Mouse (Mus musculus): ENCODE measurements around the gene Nkiras1.

Gene Nkiras1

DNA sequence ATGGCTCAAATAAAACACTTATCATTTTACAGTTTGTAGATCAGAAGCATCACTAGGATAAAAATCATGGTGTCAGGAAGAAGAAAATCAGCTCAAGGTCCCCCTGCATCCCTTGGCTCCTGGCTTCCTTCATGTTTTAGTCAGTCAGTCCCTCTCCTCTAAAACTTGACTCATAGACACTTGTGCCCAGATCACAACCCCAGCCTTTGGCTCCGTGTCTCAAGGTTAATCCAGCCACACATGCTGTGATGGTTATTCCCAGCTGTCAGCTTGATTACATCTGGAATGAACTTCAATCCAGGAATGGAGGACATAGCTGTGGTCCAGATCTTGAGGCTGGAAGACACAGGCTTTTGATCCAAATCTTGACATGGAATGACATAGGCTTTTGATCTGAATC is 3.6 kb downstream of the Nkiras1 start:
- DNase-seq (ENCODE audit: low spot score in 2 of 2) = no peak

DNA sequence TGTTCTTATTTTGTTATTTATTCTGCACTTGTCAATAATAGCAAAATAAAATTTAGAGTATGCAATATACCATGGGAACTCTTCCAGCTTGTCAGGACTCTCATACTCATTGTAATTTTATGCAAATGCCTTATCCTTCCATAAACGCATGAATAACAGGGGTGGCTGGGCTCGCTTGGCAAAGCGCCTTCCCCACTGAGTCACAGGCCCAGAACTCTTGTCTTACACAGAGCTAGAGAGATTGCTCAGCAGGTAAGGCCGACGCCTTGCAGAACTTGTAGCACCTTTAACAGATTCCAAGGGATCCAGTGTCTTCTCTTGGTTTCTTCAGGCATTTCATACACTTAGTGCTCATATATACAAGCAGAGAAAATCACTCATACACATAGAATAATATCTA is 9.4 kb downstream of the Nkiras1 start:
- no peak for DNase-seq (ENCODE audit: low spot score in 2 of 2)

DNA sequence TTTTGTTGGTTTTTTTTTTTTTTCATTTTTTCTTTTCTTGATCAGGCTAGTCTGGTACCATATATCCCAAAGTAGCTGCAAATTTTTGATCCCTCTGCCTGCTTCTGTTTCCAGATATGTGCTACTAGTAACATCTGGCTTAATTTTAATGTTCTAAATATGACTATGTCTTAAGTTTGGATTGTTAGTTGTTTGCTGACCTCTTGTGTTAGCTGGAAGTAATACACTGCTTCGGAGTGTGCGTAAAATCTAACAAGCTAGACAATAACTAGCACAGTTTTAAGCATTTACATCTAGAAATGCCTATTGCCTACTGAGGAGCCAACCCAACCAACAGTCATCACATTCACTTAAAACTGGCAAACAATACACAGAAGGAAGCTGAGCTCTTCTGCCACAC is 13.6 kb downstream of the Nkiras1 start:
- DNase-seq (ENCODE audit: low spot score in 2 of 2) = no peak

- DNase-seq (ENCODE audit: low spot score in 2 of 2) = no peak
Observed at GRCm38 (mm10) chr14:18285476-18285875, 14.5 kb downstream of the Nkiras1 start.

DNA sequence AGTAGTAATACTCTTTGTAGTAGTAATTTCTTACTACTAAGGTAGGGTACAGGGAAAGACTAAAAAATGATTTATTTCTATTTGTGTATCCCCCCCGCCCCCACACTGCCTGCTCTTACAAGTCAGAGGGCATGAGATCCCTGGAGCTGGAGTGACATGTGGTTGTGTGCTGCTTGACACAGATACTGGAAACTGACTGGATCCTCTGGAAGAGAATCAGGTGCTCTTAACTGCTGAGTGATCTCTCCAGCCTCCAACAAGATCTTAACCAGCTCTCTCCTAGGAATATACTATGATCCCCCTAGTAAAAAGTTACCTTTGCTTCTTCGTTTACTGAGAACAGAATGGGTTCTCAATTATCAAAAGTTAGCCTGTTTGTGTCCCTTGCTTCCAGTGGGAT is 15.5 kb downstream of the Nkiras1 start:
- DNase-seq (ENCODE audit: low spot score in 2 of 2) = no peak

DNA sequence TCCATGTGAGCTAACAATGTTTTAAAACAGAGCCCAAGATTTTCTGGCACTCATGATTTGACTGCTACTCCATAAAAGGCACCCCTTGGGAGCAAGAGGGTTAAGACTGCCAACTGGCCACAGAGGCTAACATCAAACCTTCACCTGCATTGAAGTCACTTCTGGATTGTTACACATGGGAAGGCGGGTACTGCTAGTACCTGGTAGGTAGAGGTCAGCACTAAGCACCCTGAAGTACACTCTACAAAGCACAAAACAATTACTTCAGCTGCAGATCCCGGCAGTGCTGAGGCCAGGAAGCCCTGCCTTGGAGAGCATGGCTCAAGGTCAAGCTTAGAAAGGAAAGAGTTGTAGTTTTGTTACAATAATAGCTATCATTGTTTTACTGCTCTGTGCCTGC is 16.5 kb downstream of the Nkiras1 start:
- no peak for DNase-seq (ENCODE audit: low spot score in 2 of 2)

DNA sequence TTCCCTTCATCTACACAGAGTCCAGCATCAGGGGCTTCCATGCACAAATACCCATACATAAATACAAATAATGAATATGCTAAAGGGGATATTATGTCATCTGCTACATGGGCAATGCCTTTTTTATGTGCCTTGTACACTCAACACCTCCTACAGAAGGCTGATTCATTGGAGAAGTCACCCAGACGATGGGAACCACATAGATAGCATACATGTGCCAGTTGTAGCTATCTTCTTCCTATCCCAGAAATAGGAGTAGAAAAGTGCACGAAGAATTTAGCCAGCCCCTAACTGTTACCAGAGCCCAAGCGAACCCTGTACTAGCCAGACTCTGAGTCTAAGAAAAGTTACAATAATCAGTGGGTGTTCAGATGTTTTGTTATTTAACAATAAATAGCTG is 21.2 kb downstream of the Nkiras1 start:
- no peak for DNase-seq (ENCODE audit: low spot score in 2 of 2)

GRCm38 (mm10) chr14:18292578-18292977 is 21.6 kb downstream of the Nkiras1 start:
- no peak for DNase-seq (ENCODE audit: low spot score in 2 of 2)

DNA sequence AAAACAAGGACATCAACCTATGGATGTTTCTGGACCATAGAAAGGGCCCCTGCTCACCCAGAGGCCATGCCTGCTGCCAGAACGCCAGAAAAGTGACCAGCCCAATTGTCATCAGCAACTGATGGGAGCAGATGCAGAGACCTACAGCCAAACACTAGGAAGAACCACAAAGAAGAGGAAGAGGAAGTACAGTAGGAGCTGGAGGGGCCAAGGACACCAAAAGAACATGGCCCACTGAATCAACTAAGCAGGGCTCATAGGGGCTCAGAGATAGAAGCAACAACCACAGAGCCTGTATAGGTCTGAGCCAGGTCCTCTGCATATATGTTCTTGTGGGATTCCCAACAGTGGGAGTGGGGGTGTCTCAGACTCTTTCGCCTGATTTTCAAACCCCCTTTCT is 26.5 kb downstream of the Nkiras1 start:
- DNase-seq (ENCODE audit: low spot score in 2 of 2) = no peak

DNA sequence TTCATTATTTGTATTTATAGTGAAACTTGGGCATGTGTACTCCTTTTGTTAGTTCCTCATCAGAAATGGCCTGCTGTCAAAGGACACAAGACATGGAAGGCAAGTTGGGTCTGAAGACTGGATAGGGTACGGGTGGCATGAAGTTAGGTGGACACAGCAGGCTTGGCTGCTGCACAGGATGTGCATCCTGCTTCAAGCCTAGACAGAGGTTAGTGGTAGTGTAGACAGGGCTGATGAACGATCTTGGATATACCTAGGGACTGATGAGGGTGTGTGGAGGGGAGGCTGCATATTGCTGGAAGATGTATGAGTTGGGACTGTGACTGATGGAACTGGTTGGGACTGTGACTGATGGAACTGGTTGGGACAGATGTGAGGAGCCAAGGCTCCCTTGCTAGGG is 27.9 kb downstream of the Nkiras1 start:
- DNase-seq (ENCODE audit: low spot score in 2 of 2) = no peak

- DNase-seq (ENCODE audit: low spot score in 2 of 2) = no peak
Observed at GRCm38 (mm10) chr14:18300676-18301075, 29.7 kb downstream of the Nkiras1 start.

GRCm38 (mm10) chr14:18301591-18301990 is 30.7 kb downstream of the Nkiras1 start:
- DNase-seq (ENCODE audit: low spot score in 2 of 2) = no peak

GRCm38 (mm10) chr14:18302750-18303149 is 31.8 kb downstream of the Nkiras1 start:
- DNase-seq (ENCODE audit: low spot score in 2 of 2) = no peak

- no peak for DNase-seq (ENCODE audit: low spot score in 2 of 2)
Observed at GRCm38 (mm10) chr14:18303262-18303661, 32.3 kb downstream of the Nkiras1 start.

DNA sequence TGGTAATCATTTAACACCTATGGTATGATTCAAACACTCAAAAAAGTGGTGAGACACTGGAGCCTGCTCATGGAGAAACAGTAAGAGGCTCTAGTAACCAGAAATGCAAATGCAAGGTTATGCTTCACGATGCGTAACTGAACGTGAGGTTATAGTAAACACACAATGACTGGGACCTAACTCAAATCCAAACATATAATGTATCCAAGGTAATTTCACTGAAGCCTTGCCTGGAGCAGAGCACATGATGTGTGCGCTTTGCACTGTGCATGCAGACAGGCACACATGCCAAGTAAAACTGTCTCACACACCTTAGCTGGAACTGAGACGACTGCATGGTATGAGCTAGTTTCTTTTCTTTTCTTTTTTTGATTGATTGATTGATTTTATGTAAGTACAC is 33.2 kb downstream of the Nkiras1 start:
- DNase-seq (ENCODE audit: low spot score in 2 of 2) = no peak

DNA sequence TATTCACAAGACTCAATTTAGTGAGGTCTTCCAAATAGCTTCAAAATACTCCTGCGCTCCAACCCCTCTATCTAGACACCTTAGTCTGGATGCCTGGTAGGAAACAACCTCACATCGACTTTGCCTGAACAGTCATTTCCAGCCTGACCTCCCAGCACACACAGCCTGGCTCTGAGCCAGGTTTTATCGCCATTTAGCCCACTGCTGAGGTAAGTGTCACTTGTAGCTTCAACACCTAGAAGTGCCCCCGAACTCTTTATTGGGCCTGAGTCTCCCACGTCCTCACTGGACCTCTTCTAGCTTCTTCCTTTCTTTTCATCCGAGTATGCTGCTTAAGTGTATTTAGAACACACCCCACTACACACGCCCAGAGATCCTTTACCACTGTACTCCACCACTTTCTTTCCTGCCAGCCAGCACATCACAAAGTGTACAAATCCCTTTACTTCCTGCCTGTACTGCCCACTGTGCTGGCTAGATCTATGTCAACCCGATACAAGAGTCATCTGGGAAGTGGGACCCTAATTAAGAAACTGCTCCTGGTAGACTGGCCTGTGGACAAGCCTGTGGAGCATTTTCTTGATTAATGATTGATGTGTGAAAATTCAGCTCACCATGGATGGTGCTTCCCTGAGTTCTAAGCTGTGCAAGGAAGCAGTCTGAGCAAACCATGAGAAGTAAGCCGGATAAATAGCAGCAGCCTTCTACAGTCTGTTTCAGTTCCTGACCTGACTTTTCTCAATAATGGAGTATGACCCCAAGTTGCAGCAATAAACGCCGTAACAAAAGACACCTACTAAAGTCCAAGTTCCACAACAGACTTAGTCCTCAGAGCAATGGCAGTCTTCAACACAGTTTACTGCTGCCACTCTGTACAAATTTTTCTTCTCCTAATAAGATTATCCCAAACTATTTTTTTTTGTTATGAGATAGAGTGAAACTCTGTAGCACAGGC is 46.8 kb downstream of the Nkiras1 start:
- DNase-seq (ENCODE audit: low spot score in 2 of 2) = no peak

DNA sequence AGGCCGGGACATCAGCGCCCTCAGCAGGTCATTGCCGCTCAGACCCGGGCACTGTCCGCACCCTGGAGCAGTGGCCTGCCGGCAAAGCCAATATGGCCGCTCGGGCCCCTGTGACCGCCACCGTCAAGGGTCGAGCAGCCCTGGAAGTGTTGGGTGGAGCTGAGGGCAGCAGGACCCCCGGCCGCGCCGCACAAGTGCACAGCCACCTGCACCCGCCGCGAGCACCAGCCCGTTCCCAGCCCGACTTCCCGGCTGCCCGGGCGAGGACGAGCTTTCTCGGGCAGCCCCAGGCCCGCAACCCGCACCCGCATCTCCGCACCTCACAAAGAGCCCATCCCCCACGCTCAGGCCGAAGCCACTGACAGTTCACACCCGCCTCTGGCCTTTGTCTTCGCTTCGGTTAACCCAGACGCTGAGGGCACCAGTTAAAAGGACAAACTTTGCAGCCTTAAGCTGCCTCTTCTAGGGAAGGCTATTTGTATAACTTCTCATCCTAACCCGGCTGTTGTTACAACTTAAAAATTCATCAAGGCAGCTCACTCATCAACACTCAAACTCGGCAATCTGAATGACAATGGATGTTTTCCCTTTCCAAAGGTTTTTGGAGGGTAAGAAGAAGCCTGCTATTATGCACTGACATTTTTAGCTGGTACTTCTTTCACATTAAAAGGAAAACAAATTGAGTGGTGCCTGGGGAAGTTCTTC is 56.2 kb downstream of the Nkiras1 start:
- peak in 1 of 2 experiments; percentile 2 for DNase-seq (ENCODE audit: low spot score in 2 of 2)

GRCm38 (mm10) chr14:18330789-18331692 is 60.1 kb downstream of the Nkiras1 start:
- peak; percentile 10 for DNase-seq (ENCODE audit: low spot score in 2 of 2)

- peak; percentile 58 to 69 for DNase-seq (ENCODE audit: low spot score in 2 of 2)
Observed at GRCm38 (mm10) chr14:18331693-18332131, 60.8 kb downstream of the Nkiras1 start, which contains the start of gene Ube2e1. TSS of gene Ube2e1 (minus strand) at chr14:18331859.

All from urinary bladder, postnatal 36 days (tissue).